Mouse (Mus musculus) liver, postnatal 0 days (tissue): ENCODE measurements around the gene Rgl2.

Source experiments
- CTCF ChIP-seq: sonication (generic); IDR thresholded peaks from 2 replicates; pipeline ENCODE4 v1.5.1; 2016; ENCODE audit warnings: antibody characterized with exemption, low read depth
- EP300 ChIP-seq: IDR thresholded peaks from 2 replicates; pipeline ENCODE4 v1.6.1; 2016; ENCODE audit warnings: antibody characterized with exemption, low read depth, mild to moderate bottlenecking

DNA sequence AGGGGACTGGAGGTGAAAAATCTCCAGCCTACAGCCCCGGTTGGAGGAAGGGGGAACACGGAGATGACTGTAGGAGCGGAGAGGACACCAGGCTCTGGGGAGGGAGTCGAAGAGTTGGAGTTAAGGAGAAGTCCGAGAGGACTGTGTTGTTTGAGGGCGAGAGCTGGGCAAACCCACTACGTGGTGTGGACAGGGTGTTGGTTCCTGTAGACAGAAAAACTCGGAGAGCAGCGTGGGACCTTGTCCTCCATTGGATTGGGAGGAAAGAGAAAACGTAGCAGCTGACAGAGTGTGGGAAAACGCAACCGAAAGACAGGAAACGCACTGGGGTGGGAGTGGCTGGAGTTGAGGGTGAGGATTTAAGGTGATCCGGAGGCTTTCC, 19.5 kb upstream of the Rgl2 start:
- TF ChIP-seq EP300 (no peak), CTCF (no peak)
